Mouse (Mus musculus) bone marrow macrophage, adult 2 months (primary cell): ENCODE measurements around the gene Rtcb.

Experiments
- CTCF ChIP-seq: IDR thresholded peaks from 2 replicates; pipeline ENCODE4 v1.5.1; 2012; ENCODE audit warnings: low read depth, mild to moderate bottlenecking, low read length, moderate library complexity
- POLR2A ChIP-seq: IDR thresholded peaks from 2 replicates; pipeline ENCODE4 v1.6.1; 2012; ENCODE audit warnings: mild to moderate bottlenecking, low read depth, low read length, borderline replicate concordance

DNA sequence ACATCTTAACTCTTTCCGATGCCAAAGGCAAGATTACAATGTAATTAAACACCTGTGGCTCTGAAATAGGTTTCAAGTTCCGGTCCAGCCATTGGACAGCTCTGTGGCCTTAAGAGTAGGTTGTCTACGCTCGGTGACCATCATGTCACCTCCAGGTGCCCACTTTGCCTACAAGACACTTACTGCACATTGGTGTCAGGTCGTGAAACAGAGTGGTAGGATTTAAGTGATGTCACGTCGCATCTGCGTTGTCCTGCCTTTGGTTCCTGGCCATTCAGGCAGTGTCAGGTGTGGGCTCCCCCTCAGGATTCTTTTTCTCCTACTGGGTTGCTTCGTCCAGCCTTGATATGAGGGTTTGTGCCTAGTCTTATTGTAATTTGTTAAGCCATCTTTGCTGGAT, 14.2 kb upstream of the Rtcb start:
- TF ChIP-seq CTCF, result no peak
- TF ChIP-seq POLR2A, result no peak
